Mouse (Mus musculus): ENCODE measurements around the gene Tmem171.

DNA sequence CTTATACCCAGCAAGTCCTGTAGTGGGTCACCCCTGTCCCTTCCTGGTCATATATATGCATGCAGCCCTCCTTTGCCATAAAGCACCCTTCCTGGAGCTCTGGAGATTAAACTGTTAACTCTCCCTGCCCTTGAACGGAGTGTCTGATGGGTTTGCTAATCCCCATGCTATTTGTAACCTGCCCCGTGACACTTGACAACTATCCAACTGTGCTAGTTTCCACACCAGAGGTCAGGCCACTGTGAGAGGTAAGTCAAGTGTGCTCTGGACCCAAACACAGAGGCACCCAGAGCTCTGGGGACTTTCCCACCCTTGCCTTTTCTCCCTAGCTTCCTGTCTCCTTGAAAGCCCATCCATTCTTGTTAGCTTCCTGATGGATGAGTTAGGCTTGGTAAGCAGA is 912 bp upstream of the Tmem171 start:
- TF ChIP-seq POLR2A (IDR thresholded peaks at IDR 0.05; ENCODE audit: insufficient read depth, low read depth, low read length) (no peak), CTCF (IDR thresholded peaks at IDR 0.05; ENCODE audit: insufficient read depth, low read depth, low read length) (no peak)
